Mouse (Mus musculus) thymus, postnatal 25 days (tissue): ENCODE data around the gene Gal3st2b.
"Not testable (repeated sequence)": the region's sequence is repeated elsewhere in the genome, so short reads cannot be mapped to it uniquely, and the experiment has no call there.

Experiments
- DNase-seq: peaks from one replicate; pipeline ENCODE4 v3.0.0; 2022

Gene Gal3st2b

DNA sequence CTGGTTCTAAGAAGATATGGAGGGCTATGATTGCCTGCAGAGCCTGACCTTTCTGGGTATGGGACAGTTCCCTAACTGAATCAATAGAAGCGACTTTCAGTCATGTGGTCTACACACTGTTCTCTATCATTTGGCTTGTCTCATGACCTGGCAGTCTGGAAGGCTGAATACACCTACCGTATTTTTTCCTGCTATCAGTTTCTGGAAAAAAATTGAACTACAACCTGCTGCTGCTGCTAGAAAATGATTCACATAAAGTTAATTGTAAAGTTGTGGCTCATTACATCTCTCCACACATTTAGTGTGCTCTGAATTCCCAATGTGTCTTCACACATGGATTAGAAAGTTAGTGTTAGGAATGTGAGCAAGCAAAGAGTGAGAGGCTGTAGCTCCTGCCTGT lies at the start of gene Gal3st2b:
Gene Gal3st2b (plus strand): TSS at position 301 of the 400 bp plus-strand sequence.
- not testable (repeated sequence) for DNase-seq

DNA sequence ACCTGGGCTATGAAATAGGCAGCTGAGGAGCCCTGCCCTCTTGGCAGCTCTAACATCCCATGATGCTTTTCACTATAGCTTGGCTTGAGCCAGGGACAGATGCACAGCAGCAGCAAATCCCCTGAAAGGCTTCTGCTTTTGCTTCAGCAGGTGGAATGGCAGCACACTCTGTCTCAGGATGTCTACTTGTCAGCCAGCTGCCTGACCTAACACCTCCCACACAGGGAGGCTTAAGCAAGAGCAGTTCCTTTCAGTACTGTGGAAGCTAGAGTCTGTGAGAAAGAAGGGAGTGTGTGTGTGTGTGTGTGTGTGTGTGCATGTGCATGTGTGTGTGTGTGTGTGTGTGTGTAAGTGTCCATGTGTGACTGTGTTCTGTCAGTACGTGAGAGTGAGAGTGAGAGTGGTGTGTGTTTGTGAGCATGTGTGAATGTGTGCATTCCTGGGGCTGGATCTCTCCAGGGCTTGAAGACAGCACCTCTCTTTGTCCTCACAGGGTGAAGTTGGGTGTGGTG lies 46.5 kb upstream of the Gal3st2b start:
- DNase-seq = not testable (repeated sequence)

DNA sequence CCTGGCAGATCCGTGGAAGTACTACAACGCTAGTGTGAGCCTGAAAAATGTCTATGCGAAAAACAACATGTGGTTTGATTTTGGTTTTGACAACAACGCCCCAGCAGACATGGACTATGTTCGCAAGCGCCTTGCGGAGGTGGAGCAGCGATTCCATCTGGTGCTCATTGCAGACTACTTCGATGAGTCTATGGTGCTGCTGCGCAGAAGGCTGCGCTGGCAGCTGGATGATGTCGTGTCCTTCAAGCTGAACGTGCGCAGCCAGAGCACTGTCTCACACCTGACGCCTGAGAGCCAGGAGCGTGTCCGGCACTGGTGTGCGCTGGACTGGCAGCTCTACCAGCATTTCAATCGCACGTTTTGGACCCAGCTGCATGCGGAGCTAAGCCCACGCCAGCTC lies 43.7 kb upstream of the Gal3st2b start:
- DNase-seq = not testable (repeated sequence)

DNA sequence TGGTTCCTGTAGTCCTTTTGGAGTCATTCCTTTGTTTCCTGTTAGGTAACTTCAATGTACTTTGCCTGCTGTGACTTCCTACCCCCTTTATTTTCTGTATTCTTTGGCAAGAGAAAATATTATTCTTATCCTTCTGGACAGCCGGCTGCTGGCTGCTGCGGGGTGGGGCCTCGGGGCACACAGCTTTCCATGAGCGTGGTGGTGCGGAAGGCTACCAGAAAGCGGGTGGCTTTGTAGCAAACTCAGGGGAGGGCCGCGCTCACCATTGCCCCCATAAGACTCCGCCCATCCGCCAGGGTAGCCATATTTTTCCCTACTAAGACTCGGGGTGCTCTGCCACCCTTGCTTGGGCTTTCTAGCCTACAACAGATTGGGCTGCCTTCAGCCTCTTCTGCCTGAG lies 36.3 kb upstream of the Gal3st2b start:
- DNase-seq = not testable (repeated sequence)

DNA sequence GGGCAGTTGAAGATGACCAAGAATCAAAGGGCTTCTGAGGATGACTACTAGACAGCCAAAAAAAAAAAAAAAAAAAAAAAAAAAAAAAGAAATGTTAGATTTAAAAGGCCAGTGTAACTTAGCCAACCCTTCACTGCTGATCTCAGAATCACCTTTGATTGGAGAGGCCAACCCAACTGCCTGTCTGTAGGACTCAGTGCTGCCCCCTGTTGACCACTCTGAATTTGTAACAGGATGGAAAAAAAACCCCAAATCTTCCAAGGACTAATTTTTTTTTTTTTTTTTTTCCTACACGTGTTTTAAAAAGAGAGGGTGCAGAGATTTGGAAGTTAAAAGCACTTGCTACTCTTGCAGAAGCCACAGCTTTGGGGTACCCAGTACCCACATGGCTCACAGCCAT lies 27.2 kb upstream of the Gal3st2b start:
- not testable (repeated sequence) for DNase-seq

DNA sequence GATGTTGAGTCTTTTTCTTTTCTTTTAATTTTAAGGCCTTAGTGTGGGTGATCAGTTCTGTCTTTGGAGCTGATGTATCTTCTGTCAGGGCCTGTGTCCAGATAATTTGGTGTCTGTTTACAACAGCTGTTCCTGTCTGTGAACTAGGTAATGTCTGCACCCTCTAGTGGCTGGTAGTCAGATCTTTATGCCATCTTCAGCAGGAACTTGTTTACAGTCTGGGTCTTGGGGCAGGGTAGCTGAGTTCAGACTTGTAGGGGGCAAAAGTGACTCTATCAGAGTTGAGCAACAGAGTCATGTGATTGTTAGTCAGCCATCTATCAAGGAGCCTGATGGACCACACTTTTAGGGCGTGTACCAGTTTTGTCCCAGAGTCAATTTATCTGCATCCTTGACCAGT lies 20.7 kb upstream of the Gal3st2b start:
- not testable (repeated sequence) for DNase-seq

DNA sequence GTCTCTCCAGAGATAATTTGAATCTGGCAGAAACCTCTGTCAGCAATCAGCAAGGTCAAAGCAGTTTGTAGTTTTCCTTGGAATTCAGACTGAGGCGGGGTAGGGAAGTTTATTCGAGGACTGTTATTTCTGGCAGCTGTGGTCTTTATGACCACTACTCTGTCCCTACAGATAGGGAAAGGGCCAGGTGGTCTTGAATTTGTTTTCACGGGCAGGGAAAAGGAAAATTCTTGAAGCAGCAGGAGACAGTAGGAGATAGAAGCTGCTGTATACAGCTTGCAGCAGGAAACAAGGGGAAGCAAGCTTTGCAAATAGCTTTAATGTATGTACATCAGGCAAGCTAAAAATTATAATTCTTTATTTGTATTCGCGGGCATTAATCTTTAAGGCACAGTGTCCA lies 16.8 kb upstream of the Gal3st2b start:
- DNase-seq = not testable (repeated sequence)

DNA sequence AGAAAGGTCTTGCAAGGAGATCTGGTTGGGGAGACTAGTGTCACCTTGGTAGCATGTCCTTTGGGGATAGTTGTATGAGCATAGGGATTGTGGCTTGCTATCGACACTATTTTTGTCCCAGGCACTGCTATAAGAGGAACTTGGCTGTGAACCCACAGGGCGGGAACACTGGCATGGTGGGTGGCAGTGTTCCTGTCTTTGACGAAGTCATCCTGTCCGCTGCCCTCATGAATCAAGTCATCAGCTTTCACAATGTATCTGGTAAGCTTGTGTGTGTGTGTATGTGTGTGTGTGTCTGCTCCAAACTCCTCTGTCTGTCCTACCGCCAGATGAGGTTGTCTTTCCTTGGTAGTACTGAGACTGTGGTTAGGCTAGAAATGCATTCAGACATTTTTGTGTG lies 11.4 kb upstream of the Gal3st2b start:
- not testable (repeated sequence) for DNase-seq

DNA sequence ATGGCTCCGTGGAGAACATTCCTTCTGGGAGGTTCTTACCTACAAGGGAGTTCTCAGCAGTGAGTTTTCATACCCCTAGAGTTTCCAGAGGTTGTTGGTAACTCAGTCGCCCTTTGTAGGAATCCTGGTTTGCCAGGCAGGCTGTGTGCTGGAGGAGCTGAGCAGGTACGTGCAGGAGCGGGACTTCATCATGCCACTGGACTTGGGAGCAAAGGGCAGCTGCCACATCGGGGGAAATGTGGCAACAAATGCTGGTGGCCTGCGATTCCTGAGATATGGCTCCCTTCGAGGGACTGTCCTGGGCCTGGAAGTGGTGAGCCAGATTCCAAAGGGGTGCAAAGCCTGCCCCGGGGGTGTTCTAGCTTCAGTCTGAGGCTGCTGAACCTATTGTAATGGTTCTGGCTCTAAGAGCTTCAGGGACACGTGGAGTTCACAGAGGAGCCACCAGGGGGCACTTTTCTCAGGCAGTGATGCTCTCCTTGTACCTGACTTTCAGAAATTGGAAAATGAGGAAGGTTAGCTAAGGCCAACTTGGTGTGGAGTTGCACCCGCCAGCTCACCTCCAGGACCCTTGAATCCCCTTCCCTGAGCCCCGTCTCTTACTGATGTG lies 9.0 kb upstream of the Gal3st2b start:
- not testable (repeated sequence) for DNase-seq

DNA sequence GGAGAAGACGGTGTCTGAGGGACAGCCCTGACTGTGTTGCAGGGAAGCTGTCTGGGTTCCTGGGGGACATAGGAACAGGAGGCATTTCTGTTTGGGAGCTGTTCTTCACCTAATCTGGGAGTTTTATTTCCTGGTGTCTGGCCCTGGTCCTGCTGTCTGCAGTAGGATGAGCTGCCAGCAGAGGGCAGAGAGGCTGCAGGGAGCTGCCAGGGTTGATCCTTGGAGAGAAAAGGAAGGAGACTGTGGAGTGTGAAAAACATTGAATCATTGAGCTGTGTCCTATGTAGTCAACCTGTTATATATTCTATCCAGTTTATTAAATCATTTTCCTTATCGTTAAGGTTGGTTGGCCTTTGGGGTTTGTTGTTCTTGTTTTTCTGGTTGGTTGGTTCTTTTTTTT lies 6.2 kb upstream of the Gal3st2b start:
- DNase-seq = not testable (repeated sequence)

DNA sequence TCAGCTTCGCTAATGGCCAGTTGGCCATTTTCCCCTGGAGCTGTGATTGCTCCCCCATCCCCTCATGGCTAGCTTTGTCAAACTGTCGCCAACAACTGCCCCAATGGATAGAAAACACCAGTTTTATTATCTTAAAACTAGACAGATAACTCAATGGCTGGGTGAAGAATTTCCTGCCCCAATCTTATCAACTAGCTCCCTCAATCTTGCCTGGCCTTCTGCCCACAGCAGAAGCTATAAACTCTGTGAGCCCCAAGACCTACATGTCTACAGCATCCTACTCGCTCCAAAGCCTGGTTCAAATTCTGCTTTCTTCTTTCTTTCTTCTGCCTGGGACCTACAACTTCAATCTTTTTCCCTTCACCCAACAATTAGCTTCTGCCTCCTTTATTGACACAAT lies 951 bp upstream of the Gal3st2b start:
- DNase-seq = not testable (repeated sequence)

DNA sequence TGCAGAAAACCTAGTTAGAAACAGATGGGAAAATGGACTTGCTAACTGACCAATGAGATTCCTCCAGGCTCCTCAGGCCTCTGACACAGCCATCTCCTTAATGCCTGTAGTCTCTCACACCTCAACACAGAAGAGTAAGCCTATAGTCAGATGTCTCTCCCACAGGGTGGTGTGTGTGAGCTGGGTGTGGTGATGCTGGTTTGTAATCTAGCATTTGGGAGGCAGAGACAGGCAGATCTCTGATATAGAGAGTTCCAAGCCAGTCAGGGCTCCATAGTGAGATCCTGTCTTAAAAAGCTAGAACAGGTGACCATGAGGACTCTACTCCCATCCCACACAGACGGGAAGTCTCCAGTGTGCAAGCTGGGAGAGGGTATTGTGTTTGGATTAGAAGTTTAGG lies 664 bp downstream of the Gal3st2b start:
- not testable (repeated sequence) for DNase-seq

DNA sequence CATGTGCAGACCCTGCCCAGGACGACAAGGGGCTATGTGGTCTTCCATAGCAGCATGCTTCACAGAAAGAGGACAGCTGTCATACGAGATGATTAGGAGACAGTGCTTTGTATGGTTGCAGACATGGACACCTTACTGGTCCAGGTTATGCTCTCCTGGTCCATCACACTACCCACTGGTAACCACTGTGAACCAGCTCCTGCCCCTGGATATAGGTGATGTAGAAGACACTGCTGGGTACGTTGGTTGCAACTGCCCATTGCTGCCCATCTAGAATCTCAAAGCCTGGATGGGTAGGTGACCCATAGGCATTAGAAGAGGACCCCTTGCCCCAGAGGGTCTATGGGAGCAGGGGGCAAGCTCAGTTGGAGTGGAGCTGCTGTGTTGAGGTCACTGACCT lies 1.2 kb downstream of the Gal3st2b start:
- not testable (repeated sequence) for DNase-seq

DNA sequence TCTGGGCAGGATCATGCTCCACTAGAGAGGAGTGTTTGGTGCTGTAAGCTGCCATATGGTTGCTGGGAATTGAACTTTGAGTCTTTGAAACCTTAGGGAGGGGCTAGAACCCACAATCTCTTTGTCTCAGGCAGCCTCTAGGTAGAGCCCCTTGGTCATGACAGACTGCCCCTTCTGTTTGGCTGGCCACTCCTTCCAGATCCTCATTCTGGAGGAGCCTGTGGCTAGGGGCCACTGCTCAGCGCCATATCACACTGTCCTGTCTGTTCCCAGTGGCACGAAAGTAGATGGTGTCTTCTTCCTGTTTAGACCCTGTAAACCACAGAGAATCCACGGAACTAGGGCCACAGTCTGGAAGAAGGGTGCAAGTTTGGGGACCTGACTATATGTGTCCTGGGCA lies 4.5 kb downstream of the Gal3st2b start:
- DNase-seq = not testable (repeated sequence)

DNA sequence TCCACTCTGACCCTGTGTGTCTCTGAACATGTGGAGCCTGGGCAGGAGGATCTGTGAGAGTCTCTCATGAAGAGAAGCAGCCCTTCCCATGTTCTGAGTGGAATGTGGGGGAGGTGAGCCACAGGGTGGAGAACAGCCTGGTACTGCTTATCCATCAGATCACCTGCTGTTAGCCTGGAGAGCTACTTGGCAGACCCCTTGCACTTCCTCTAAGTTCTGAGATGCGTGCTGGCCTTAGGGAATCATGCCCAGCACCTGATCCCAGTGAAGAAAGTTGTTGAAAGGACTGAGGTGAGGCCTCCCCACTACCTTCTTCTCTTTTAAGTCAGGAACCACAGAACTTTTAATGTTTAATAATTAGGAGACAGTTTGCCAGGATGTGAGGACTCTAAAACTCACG lies 5.0 kb downstream of the Gal3st2b start:
- DNase-seq = not testable (repeated sequence)

DNA sequence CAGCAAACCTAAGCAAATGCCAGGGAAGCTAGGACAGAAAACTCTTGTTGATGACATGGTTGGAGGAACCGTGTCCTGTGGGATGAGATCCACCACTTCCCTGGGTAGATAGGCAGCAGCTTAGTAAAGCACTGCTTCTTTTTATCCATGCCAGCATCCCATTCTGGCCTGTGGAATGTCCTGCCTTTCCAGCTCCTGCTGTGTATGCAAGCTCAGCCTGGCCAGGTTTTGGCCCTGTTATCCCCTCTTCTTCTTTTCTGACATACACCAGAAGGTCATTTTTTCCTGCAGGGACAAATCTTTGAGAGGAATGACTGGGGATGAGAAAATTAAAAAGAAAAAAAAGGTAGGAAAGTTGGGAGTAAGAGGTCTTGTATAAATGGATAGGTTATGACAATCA lies 17.3 kb downstream of the Gal3st2b start:
- not testable (repeated sequence) for DNase-seq

DNA sequence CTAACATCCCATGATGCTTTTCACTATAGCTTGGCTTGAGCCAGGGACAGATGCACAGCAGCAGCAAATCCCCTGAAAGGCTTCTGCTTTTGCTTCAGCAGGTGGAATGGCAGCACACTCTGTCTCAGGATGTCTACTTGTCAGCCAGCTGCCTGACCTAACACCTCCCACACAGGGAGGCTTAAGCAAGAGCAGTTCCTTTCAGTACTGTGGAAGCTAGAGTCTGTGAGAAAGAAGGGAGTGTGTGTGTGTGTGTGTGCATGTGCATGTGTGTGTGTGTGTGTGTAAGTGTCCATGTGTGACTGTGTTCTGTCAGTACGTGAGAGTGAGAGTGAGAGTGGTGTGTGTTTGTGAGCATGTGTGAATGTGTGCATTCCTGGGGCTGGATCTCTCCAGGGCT lies 19.7 kb downstream of the Gal3st2b start:
- DNase-seq = not testable (repeated sequence)

DNA sequence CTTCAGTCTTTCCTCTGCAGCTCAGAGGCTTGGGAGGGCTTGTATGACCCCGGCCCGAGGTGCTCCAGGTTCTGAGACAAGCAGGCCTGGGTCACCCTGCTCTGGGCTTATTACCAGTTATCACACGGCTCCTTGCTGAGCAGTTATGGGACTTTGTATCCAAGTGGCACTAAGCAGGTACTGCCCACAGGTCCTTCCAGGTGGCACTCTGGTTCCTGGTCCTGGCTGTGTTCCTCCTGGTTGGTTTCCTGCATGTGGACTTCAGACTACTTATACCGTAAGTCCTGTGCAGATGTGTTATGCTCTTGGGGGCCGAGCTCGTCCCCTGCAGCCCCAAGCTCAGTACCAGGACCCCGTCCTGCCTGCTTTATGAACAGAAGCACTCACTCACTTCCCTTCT lies 20.3 kb downstream of the Gal3st2b start:
- not testable (repeated sequence) for DNase-seq

DNA sequence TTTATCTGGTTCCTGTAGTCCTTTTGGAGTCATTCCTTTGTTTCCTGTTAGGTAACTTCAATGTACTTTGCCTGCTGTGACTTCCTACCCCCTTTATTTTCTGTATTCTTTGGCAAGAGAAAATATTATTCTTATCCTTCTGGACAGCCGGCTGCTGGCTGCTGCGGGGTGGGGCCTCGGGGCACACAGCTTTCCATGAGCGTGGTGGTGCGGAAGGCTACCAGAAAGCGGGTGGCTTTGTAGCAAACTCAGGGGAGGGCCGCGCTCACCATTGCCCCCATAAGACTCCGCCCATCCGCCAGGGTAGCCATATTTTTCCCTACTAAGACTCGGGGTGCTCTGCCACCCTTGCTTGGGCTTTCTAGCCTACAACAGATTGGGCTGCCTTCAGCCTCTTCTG lies 31.0 kb downstream of the Gal3st2b start:
- not testable (repeated sequence) for DNase-seq

DNA sequence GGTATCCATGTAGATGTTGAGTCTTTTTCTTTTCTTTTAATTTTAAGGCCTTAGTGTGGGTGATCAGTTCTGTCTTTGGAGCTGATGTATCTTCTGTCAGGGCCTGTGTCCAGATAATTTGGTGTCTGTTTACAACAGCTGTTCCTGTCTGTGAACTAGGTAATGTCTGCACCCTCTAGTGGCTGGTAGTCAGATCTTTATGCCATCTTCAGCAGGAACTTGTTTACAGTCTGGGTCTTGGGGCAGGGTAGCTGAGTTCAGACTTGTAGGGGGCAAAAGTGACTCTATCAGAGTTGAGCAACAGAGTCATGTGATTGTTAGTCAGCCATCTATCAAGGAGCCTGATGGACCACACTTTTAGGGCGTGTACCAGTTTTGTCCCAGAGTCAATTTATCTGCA lies 48.4 kb downstream of the Gal3st2b start:
- not testable (repeated sequence) for DNase-seq

DNA sequence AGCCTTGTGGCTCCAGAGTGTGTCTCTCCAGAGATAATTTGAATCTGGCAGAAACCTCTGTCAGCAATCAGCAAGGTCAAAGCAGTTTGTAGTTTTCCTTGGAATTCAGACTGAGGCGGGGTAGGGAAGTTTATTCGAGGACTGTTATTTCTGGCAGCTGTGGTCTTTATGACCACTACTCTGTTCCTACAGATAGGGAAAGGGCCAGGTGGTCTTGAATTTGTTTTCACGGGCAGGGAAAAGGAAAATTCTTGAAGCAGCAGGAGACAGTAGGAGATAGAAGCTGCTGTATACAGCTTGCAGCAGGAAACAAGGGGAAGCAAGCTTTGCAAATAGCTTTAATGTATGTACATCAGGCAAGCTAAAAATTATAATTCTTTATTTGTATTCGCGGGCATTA lies 52.3 kb downstream of the Gal3st2b start:
- DNase-seq = not testable (repeated sequence)

DNA sequence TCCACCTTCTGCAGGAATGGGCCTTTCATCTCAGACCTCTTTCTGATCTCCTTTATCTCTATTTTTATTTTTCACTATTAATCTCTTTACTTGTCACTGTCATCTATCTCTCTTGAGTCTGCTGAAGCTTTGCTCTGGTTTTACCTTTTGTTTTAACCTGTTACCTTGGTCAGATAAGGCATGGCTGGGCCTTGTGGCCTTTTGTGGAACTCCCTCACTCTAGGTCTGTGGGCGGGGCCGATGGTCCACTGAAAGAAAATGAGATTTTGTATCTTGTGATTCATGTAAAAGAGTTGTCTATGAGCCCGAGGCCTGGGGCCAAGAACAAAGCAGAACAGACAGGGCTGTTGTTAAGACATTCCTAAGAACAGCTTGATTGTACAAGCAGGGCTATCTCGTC lies 52.7 kb downstream of the Gal3st2b start:
- not testable (repeated sequence) for DNase-seq

DNA sequence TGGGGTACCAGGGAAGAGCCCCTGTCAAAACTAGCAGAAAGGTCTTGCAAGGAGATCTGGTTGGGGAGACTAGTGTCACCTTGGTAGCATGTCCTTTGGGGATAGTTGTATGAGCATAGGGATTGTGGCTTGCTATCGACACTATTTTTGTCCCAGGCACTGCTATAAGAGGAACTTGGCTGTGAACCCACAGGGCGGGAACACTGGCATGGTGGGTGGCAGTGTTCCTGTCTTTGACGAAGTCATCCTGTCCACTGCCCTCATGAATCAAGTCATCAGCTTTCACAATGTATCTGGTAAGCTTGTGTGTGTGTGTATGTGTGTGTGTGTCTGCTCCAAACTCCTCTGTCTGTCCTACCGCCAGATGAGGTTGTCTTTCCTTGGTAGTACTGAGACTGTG lies 57.7 kb downstream of the Gal3st2b start:
- DNase-seq = not testable (repeated sequence)

DNA sequence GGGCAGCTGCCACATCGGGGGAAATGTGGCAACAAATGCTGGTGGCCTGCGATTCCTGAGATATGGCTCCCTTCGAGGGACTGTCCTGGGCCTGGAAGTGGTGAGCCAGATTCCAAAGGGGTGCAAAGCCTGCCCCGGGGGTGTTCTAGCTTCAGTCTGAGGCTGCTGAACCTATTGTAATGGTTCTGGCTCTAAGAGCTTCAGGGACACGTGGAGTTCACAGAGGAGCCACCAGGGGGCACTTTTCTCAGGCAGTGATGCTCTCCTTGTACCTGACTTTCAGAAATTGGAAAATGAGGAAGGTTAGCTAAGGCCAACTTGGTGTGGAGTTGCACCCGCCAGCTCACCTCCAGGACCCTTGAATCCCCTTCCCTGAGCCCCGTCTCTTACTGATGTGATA lies 60.2 kb downstream of the Gal3st2b start:
- DNase-seq = not testable (repeated sequence)

DNA sequence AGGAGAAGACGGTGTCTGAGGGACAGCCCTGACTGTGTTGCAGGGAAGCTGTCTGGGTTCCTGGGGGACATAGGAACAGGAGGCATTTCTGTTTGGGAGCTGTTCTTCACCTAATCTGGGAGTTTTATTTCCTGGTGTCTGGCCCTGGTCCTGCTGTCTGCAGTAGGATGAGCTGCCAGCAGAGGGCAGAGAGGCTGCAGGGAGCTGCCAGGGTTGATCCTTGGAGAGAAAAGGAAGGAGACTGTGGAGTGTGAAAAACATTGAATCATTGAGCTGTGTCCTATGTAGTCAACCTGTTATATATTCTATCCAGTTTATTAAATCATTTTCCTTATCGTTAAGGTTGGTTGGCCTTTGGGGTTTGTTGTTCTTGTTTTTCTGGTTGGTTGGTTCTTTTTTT lies 62.8 kb downstream of the Gal3st2b start:
- not testable (repeated sequence) for DNase-seq
